Mouse (Mus musculus) brain, adult 2 months (tissue): ENCODE data around the gene Ap5z1.

Experiments used
- DNase-seq: peaks from one replicate; pipeline ENCODE4 v3.0.0; 2011; ENCODE audit warnings: low read depth, low spot score

Gene Ap5z1

GRCm38 (mm10) chr5:142518973-142519372 lies 55.2 kb downstream of the Ap5z1 start:
- DNase-seq, result peak; percentile 66

DNA sequence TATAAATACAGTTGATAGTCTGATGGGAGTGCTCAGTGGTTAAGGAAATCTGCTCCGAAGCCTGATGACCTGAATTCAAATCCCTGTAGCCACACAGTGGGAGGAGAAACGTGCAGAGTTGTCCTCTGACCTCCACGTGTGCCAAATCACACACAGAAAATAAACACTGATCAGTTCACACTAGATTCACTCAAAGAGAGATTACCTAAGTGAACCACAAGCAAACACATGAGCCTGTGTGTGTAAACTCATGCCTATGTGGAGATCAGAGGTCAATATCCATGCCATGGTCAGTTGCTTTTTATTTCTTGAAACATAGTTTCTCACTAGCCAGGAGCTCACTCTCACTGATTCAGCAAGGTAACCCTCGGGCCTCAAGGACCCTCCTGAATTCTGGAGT lies 56.6 kb downstream of the Ap5z1 start:
- no peak for DNase-seq

DNA sequence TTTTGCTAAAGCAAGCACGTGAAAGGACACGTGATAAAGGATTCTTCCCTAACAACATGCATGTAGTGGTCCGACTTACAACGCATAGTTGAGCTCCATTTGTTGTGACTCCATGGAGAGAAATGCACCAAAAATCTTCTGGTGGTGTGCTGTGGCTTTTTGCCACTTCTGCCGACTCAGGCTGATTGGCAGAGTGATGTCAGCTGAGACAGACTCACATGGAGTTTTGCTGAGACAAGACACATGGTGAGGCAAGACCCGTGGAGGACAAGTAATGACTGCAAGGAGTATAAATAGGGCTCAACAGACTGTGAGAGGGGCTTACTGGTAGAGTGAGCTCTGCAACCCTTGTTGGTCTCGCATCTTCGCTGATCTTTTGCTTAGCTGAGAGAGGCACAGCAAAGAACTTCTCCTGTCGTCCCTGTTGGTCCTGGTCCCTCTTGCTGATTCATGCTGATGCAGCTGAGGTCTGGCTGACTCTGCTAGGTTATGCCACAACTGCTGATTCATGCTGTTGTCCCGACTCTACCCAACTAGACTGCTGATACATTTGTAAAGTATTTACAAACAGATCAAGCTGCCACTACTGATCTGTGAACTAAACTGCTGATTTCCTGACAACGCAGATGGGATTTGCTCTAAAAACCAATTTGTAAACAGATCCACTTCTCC lies 57.6 kb downstream of the Ap5z1 start:
- DNase-seq, result no peak

DNA sequence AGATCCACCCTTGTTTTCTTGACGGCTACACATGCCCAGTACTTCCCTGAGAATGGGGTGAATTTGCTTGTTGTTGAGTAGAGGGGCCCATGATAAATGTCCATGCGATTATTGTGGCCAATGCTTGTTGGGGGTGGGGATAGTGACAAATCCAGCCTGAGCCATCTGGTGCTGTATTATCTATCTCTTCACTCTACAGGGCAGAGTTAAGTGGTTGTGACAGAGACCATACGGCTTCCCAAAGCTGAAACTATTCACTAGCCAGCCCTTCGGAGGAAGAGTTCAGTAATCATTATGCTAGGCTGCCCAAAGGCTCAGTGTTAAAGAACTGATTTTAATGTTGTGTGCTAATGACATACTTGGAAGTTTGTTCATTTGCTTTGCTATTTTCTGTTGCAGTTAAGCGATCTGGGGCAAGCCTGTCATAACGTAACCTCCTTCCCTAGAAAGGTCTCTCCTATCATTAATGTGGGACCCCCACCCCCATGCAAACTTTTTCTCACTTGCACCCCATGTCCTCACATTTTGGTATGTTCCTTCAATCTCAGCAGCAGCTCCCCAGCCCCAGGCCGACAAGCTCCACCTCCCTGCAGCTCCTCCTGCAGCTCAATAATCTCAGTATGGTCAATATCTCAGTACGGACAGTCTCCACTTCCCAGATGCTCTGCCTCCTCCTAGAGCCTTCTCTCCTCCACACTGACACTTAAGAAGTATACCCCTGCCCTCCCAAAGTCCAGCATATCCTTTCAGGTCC lies 61.1 kb downstream of the Ap5z1 start:
- DNase-seq, result peak; percentile 58
